Mouse (Mus musculus) lung, adult 2 months (tissue): Measurements from ENCODE around the gene Cdk5r1.

ENCODE experiments used
- CTCF ChIP-seq: fragments of 200-500 bp; IDR thresholded peaks from 2 replicates; pipeline ENCODE4 v1.5.1; 2011; ENCODE audit warnings: mild to moderate bottlenecking, low read length, control low read depth; ENCODE audit not compliant: insufficient read depth
- POLR2A ChIP-seq: fragments of 200-500 bp; IDR thresholded peaks from 2 replicates; pipeline ENCODE4 v1.6.1; 2011; ENCODE audit warnings: low read depth, mild to moderate bottlenecking, control low read depth, low read length, borderline replicate concordance; ENCODE audit errors: extremely low read depth

GRCm38 (mm10) chr11:80485120-80485551, 8.3 kb downstream of the Cdk5r1 start:
- no peak for TF ChIP-seq CTCF
- no peak for TF ChIP-seq POLR2A
